Mouse (Mus musculus) heart, embryonic 15.5 days (tissue): ENCODE measurements at regions not wholly inside any gene's neighbourhood (a gene's known extent, or its start where the extent isn't known, plus 50 kb on each side); places are given as distances from the start of the nearest gene placed in this dataset.

Experiments used
- ATAC-seq: fragments of 200-750 bp; cut with Nextera tagmentation; replicated peaks from 2 replicates; pipeline ENCODE4 v1.8.0; 2017; ENCODE audit warnings: low read depth, moderate TSS enrichment; ENCODE audit not compliant: insufficient number of reproducible peaks, insufficient read depth, low FRiP score
- H3K27ac ChIP-seq: fragments of 300-500 bp; sonication (generic); 2 replicates; pipeline ENCODE4 v1.5.1; 2015; ENCODE audit warnings: mild to moderate bottlenecking, inconsistent platforms
- H3K27me3 ChIP-seq: fragments of 300-500 bp; sonication (generic); 2 replicates; pipeline ENCODE4 v1.6.1; 2015; ENCODE audit warnings: inconsistent platforms
- H3K36me3 ChIP-seq: fragments of 300-500 bp; sonication (generic); 2 replicates; pipeline ENCODE4 v1.6.1; 2015; ENCODE audit warnings: mild to moderate bottlenecking, inconsistent platforms
- H3K4me1 ChIP-seq: fragments of 300-500 bp; sonication (generic); replicated peaks from 2 replicates; pipeline ENCODE4 v1.6.1; 2015; ENCODE audit warnings: inconsistent platforms
- H3K4me2 ChIP-seq: fragments of 300-500 bp; sonication (generic); 2 replicates; pipeline ENCODE4 v1.6.1; 2015; ENCODE audit warnings: inconsistent platforms, mild to moderate bottlenecking, moderate library complexity
- H3K4me3 ChIP-seq: fragments of 300-500 bp; sonication (generic); 2 replicates; pipeline ENCODE4 v1.5.1; 2015; ENCODE audit warnings: mild to moderate bottlenecking, inconsistent platforms
- H3K9ac ChIP-seq: fragments of 300-500 bp; sonication (generic); 2 replicates; pipeline ENCODE4 v1.6.1; 2015; ENCODE audit warnings: mild to moderate bottlenecking, inconsistent platforms
- H3K9me3 ChIP-seq: fragments of 300-500 bp; sonication (generic); replicated peaks from 2 replicates; pipeline ENCODE4 v1.6.1; 2016; ENCODE audit warnings: inconsistent platforms
- WGBS: fragments of 180-500 bp; shearing (Covaris S2); methylation state at CpG from one replicate; pipeline ENCODE4 v1.1.7; 2015; ENCODE audit warnings: mixed read lengths; 5-methylcytosine and 5-hydroxymethylcytosine counted together

- Histone ChIP-seq H3K27ac (no peak overlapping the region), H3K9me3 (no peaks in the 10 kb centered on the region), H3K9ac (no peak overlapping the region), H3K4me3 (no peak overlapping the region), H3K36me3 (no peaks in the 10 kb centered on the region), H3K4me1 (peaks cover 8% of the 10 kb centered on the region), H3K4me2 (no peak overlapping the region), H3K27me3 (no peaks in the 10 kb centered on the region; the same call in 1 of the 2 replicates)
- WGBS = 51% methylated on average over 6 of the region's 6 CpGs
- no peak for ATAC-seq
Observed at GRCm38 (mm10) chr1:77933095-77933766, 263.7 kb downstream of the Pax3 start.

- peaks cover 8% of the 10 kb centered on the region for H3K4me1 ChIP-seq
- no peak for ATAC-seq
- 65% methylated on average over 5 of the region's 5 CpGs for WGBS
- no peak overlapping the region for H3K4me2 ChIP-seq
- H3K27ac ChIP-seq = no peak overlapping the region
- no peaks in the 10 kb centered on the region for H3K36me3 ChIP-seq
- H3K27me3 ChIP-seq = no peaks in the 10 kb centered on the region; the same call in 1 of the 2 replicates
- no peaks in the 10 kb centered on the region for H3K9me3 ChIP-seq
- H3K4me3 ChIP-seq = no peak overlapping the region
- H3K9ac ChIP-seq = no peak overlapping the region
Observed at GRCm38 (mm10) chr1:77932226-77932625, 264.7 kb downstream of the Pax3 start.

DNA sequence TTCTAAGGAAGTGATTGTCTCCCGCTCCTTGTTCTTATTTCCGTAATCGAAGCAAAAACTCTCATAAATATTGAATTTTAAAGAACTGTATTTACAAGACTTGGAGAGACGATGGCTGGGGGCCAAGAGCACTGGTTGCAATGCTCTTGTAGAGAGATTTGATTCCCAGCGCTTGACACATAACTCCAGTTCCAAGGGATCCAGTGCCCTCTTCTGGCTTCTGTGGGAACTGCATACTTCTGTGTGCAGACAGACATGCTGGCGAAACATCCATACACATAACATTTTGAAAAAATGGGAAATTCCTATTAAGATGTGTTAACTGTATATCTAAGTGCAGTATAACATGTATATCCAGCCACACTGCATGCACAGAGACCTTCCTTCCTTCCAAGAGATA is 266.3 kb downstream of the Pax3 start:
- H3K9ac ChIP-seq = no peak overlapping the region
- H3K4me1 ChIP-seq = peaks cover 8% of the 10 kb centered on the region
- H3K27ac ChIP-seq = no peak overlapping the region
- H3K4me2 ChIP-seq = no peak overlapping the region
- no peaks in the 10 kb centered on the region; the same call in 1 of the 2 replicates for H3K27me3 ChIP-seq
- WGBS = 85% methylated on average over 6 of the region's 6 CpGs
- no peaks in the 10 kb centered on the region for H3K9me3 ChIP-seq
- no peak for ATAC-seq
- no peaks in the 10 kb centered on the region for H3K36me3 ChIP-seq
- no peak overlapping the region for H3K4me3 ChIP-seq

- H3K4me3 ChIP-seq = no peak overlapping the region
- H3K9ac ChIP-seq = no peak overlapping the region
- H3K27ac ChIP-seq = no peak overlapping the region
- ATAC-seq = no peak
- 46% methylated on average over 8 of the region's 8 CpGs for WGBS
- 0 out of 2 replicates have a peak, but pooled peaks cover 3% of the 10 kb centered on the region for H3K9me3 ChIP-seq
- H3K27me3 ChIP-seq = no peaks in the 10 kb centered on the region; the same call in 1 of the 2 replicates
- H3K4me1 ChIP-seq = peaks cover 2% of the 10 kb centered on the region; the same call in 1 of the 2 replicates
- no peak overlapping the region for H3K4me2 ChIP-seq
- no peaks in the 10 kb centered on the region for H3K36me3 ChIP-seq
Observed at GRCm38 (mm10) chr1:77929552-77929951, 267.4 kb downstream of the Pax3 start.

DNA sequence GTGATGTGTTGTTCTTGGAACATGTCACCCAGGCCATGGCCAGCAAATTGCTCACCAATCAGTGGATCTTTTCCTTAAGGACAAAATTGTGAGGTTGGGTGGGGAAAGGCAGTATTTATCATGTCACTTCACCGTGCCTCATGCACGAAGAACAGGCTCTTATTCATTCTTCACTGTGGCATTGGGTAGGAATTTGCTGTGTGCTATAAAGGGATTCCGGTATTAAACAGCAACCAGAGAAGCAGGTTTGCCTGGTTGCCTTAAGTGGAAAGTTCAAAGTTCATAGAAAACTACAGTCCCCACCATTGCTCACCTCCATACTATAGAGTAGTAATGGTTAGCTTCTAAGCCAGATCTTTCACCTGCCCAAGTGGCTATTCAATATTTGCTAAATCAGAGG is 270.8 kb downstream of the Pax3 start:
- 72% methylated on average over 3 of the region's 3 CpGs for WGBS
- Histone ChIP-seq H3K4me2 (no peak overlapping the region), H3K27ac (no peak overlapping the region), H3K27me3 (no peaks in the 10 kb centered on the region), H3K9me3 (0 out of 2 replicates have a peak, but pooled peaks cover 3% of the 10 kb centered on the region), H3K36me3 (no peaks in the 10 kb centered on the region), H3K4me3 (no peak overlapping the region), H3K4me1 (no peaks in the 10 kb centered on the region), H3K9ac (no peak overlapping the region)
- ATAC-seq = no peak

DNA sequence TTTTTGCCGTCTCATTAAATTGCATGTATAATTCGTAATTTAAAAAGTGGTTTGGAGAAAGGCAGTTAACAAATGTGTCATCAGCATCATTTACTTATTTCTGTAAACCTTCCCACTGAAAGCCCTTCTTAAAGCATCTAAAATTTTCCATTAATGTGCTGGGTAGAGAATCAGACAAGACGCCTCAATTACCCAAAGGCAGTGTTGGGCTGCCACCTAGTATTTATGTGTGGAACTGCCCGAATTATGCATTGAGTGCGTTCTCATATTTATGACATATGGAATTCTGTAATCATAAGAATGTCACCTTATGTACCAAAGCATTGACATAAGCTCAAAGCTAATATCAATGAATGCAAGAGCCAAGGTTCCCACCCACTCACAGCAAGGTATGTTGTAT is 300.7 kb downstream of the Pax3 start:
- no peaks in the 10 kb centered on the region for H3K27me3 ChIP-seq
- H3K27ac ChIP-seq = no peak overlapping the region
- ATAC-seq = no peak
- WGBS = 40% methylated on average over 5 of the region's 5 CpGs
- no peak overlapping the region for H3K4me3 ChIP-seq
- no peaks in the 10 kb centered on the region for H3K9me3 ChIP-seq
- no peaks in the 10 kb centered on the region for H3K36me3 ChIP-seq
- H3K9ac ChIP-seq = no peak overlapping the region
- no peak overlapping the region for H3K4me2 ChIP-seq
- no peaks in the 10 kb centered on the region for H3K4me1 ChIP-seq

DNA sequence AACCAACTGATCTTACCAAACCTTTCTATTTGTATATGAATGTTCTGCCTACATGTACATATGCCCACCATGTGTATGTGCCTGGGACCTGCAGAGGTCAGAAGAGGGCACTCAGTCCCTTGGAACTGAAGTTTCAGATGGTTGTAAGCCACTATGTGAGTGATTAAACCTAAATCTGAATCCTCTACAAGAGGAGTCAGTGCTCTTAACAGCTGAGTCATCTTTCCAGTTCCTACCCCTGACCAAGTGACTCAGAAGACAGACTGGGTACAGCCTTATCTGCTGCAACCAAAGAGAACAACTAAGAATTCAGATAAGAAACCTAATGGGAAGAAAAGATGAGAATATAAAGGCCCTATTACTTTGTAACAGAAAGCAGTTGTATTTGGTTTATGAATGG is 317.9 kb downstream of the Pax3 start:
- no peaks in the 10 kb centered on the region for H3K9me3 ChIP-seq
- H3K9ac ChIP-seq = no peak overlapping the region
- no peaks in the 10 kb centered on the region for H3K36me3 ChIP-seq
- H3K4me2 ChIP-seq = no peak overlapping the region
- H3K27me3 ChIP-seq = no peaks in the 10 kb centered on the region
- no peaks in the 10 kb centered on the region for H3K4me1 ChIP-seq
- no peak overlapping the region for H3K4me3 ChIP-seq
- H3K27ac ChIP-seq = no peak overlapping the region
- no peak for ATAC-seq

DNA sequence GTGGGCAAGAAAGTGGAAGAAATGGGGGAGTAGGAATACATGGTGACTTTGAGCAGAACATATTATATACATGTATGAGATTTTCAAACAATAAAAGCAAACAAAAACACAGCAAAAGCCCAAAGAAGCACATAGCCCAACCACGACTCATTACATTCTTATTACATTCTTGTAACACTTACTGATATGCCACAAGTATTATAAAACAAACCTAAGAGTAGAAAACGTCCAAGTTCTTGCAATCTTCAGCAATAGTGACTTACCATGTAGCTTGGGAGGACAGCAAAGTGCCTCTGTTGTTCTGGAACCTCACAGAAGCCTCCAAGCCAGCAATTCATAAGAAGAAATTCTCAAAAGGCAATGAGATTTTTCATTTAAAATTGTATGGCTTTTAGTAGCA is 326.8 kb downstream of the Pax3 start:
- 44% methylated on average over 2 of the region's 2 CpGs for WGBS
- no peak for ATAC-seq
- Histone ChIP-seq H3K9me3 (no peaks in the 10 kb centered on the region), H3K36me3 (no peaks in the 10 kb centered on the region), H3K4me3 (no peak overlapping the region), H3K27me3 (no peaks in the 10 kb centered on the region), H3K9ac (no peak overlapping the region), H3K27ac (no peak overlapping the region), H3K4me1 (no peaks in the 10 kb centered on the region), H3K4me2 (no peak overlapping the region)

GRCm38 (mm10) chr1:77869174-77869573 is 327.8 kb downstream of the Pax3 start:
- no peak for ATAC-seq

GRCm38 (mm10) chr1:77859931-77860330 is 337.0 kb downstream of the Pax3 start:
- Histone ChIP-seq H3K4me3 (no peak overlapping the region), H3K27me3 (no peaks in the 10 kb centered on the region), H3K4me1 (no peaks in the 10 kb centered on the region), H3K36me3 (no peaks in the 10 kb centered on the region), H3K4me2 (no peak overlapping the region), H3K27ac (no peak overlapping the region), H3K9me3 (no peaks in the 10 kb centered on the region), H3K9ac (no peak overlapping the region)
- 80% methylated on average over 9 of the region's 9 CpGs for WGBS
- no peak for ATAC-seq

More at GRCm38 (mm10) chr1:77869174-77869573, 327.8 kb downstream of the Pax3 start:
- Histone ChIP-seq H3K36me3 (no peaks in the 10 kb centered on the region), H3K4me3 (no peak overlapping the region), H3K9me3 (no peaks in the 10 kb centered on the region), H3K4me2 (no peak overlapping the region), H3K9ac (no peak overlapping the region), H3K27me3 (no peaks in the 10 kb centered on the region), H3K4me1 (no peaks in the 10 kb centered on the region), H3K27ac (no peak overlapping the region)
- 38% methylated on average over 1 of the region's 1 CpGs for WGBS

GRCm38 (mm10) chr1:77854366-77854765 is 339.5 kb upstream of the Epha4 start:
- no peak for ATAC-seq
- Histone ChIP-seq H3K9me3 (no peaks in the 10 kb centered on the region), H3K36me3 (no peaks in the 10 kb centered on the region), H3K9ac (no peak overlapping the region), H3K4me3 (no peak overlapping the region), H3K27ac (no peak overlapping the region), H3K4me2 (no peak overlapping the region), H3K4me1 (no peaks in the 10 kb centered on the region), H3K27me3 (no peaks in the 10 kb centered on the region)
- WGBS = 64% methylated on average over 1 of the region's 1 CpGs
